Mouse (Mus musculus) liver, embryonic 12.5 days (tissue): ENCODE data around the gene Nr2f6. TPM values are rescaled to one million over a fixed set of nuclear protein-coding genes. Genes with fewer than 3 reads are reported as not detected.

Source experiments
- ATAC-seq: fragments of 200-750 bp; cut with Nextera tagmentation; 2 replicates; pipeline ENCODE4 v1.8.0; 2017; ENCODE audit warnings: moderate number of reproducible peaks, mild to moderate bottlenecking, moderate library complexity
- H3K27ac ChIP-seq: fragments of 300-500 bp; sonication (generic); 2 replicates; pipeline ENCODE4 v1.5.1; 2016; ENCODE audit warnings: mild to moderate bottlenecking
- H3K27me3 ChIP-seq: fragments of 300-500 bp; sonication (generic); replicated peaks from 2 replicates; pipeline ENCODE4 v1.6.1; 2016; ENCODE audit warnings: mild to moderate bottlenecking, moderate library complexity
- H3K36me3 ChIP-seq: fragments of 300-500 bp; sonication (generic); 2 replicates; pipeline ENCODE4 v1.6.1; 2016; ENCODE audit warnings: mild to moderate bottlenecking, moderate library complexity
- H3K4me1 ChIP-seq: fragments of 300-500 bp; sonication (generic); 2 replicates; pipeline ENCODE4 v1.6.1; 2016
- H3K4me2 ChIP-seq: fragments of 300-500 bp; sonication (generic); 2 replicates; pipeline ENCODE4 v1.6.1; 2016; ENCODE audit warnings: mild to moderate bottlenecking, moderate library complexity
- H3K4me3 ChIP-seq: fragments of 300-500 bp; sonication (generic); 2 replicates; pipeline ENCODE4 v1.5.1; 2016; ENCODE audit warnings: mild to moderate bottlenecking, moderate library complexity
- H3K9ac ChIP-seq: fragments of 300-500 bp; sonication (generic); 2 replicates; pipeline ENCODE4 v1.6.1; 2016; ENCODE audit warnings: mild to moderate bottlenecking, moderate library complexity
- H3K9me3 ChIP-seq: fragments of 300-500 bp; sonication (generic); replicated peaks from 2 replicates; pipeline ENCODE4 v1.6.1; 2016; ENCODE audit warnings: mild to moderate bottlenecking, moderate library complexity
- WGBS: fragments of 180-500 bp; shearing (Covaris S2); methylation state at CpG from one replicate; pipeline ENCODE4 v1.1.7; 2016; ENCODE audit not compliant: insufficient replicate concordance; 5-methylcytosine and 5-hydroxymethylcytosine counted together
- polyA plus RNA-seq: library from polyadenylated mRNA; unstranded; fragments of >200 nt; fragmentation: Nextera tagmentation; extraction: Ambion mirVana; gene quantifications from 2 replicates; pipeline ENCODE4 v1.2.1, GENCODE M21; 2016

Gene Nr2f6
- polyA plus RNA-seq, 1 experiment from 2014 or later, result 38.8 TPM

DNA sequence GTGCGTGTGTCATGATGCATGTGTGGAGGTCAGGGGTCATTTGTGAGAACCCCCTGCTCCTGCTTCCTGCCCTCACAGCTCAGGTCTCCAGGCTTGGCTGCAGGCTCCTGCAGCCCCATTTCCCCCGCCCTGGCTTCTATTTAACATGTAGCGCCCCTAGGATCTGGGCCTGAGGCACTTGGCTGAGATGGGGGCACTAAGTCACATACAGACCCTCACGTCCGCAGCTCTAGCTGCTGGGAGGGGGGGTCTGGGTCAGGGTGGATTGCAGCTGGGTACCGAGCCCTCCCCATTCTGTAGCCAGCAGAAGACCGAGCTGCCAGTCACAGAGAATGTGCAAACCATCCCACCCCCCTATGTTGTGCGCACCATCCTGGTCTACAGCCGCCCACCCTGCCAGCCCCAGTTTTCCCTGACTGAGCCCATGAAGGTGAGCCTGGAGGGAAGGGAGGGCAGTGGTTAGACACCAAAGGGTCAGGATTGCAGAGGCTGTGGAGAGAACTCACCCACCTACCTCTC, 20.7 kb upstream of the Nr2f6 start:
- Histone ChIP-seq H3K27me3 (no peaks in the 10 kb centered on the region), H3K9me3 (no peaks in the 10 kb centered on the region), H3K4me1 (peaks cover 35% of the 10 kb centered on the region), H3K4me2 (no peak overlapping the region), H3K9ac (no peak overlapping the region), H3K36me3 (peaks cover 51% of the 10 kb centered on the region), H3K27ac (no peak overlapping the region), H3K4me3 (no peak overlapping the region)
- ATAC-seq, result no peak
- WGBS, result 85% methylated on average over 9 of the region's 9 CpGs

DNA sequence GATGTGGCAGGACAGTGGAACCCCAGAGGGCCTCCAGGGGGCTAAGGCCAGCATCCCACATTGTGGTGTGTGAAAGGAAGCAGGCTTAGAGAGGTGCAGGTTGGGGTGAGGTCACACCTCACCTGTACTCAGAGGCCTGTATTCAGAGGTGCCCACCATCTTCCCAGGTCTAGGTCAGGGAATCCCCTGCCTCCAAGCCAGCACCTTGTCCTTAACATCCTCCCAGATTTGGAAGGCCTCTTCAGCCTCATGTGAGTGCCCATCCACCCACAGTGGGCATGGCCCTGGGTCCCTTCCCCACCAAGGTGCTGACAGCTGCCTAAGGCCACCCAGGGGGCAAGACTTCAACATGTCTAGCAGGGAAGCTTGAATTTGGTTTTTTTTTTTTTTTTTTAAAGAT, 19.7 kb upstream of the Nr2f6 start:
- Histone ChIP-seq H3K4me3 (no peak overlapping the region), H3K4me1 (peaks cover 30% of the 10 kb centered on the region), H3K9ac (no peak overlapping the region), H3K36me3 (peaks cover 43% of the 10 kb centered on the region), H3K4me2 (no peak overlapping the region), H3K27me3 (no peaks in the 10 kb centered on the region), H3K27ac (no peak overlapping the region), H3K9me3 (no peaks in the 10 kb centered on the region)
- no peak for ATAC-seq

DNA sequence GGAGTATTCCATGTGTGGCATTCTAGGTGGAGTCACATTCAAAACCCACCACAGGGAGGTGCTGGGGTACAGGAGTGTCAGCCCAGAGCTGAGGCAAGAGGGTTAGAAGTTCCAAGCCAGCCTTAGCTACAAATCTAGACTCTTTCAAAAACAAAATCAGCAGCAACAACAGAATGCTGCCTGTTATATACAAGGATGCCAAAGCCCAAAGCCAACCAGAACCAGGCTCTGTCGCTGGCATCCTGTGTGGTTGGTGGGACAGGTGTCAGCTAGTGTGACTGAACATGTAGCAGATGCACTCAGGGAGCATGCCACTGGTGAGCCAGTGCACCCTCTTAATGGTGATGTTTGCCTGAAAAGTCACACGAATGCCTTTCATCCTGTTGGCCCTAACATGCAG, 19.1 kb upstream of the Nr2f6 start:
- H3K36me3 ChIP-seq, result peaks cover 43% of the 10 kb centered on the region
- H3K27ac ChIP-seq, result no peak overlapping the region
- no peak overlapping the region for H3K4me3 ChIP-seq
- no peak overlapping the region for H3K4me2 ChIP-seq
- no peaks in the 10 kb centered on the region for H3K27me3 ChIP-seq
- H3K9ac ChIP-seq, result no peak overlapping the region
- WGBS, result 85% methylated on average over 2 of the region's 2 CpGs
- ATAC-seq, result no peak
- no peaks in the 10 kb centered on the region for H3K9me3 ChIP-seq
- peaks cover 35% of the 10 kb centered on the region for H3K4me1 ChIP-seq

DNA sequence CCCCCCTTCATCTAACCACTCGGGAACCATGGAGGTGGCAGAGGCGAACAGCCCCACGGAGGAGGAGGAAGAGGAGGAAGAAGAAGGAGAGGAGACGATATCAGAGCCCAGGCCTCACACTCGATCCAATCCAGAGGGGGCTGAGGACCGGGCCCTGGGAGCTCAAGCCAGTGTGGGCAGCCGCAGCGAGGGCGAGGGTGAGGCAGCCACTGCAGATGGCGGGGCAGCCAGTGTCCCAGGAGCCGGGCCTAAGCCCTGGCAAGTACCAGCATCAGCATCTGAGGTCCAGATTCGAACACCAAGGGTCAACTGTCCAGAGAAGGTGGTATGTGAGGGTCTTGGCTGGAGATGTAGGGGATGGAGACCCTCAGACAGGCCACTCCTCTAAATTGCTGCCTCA, 15.9 kb upstream of the Nr2f6 start:
- H3K36me3 ChIP-seq, result peaks cover 31% of the 10 kb centered on the region
- H3K4me1 ChIP-seq, result peaks cover 34% of the 10 kb centered on the region
- H3K9me3 ChIP-seq, result no peaks in the 10 kb centered on the region
- peak overlapping the region; percentile 91 for H3K4me3 ChIP-seq
- no peak for ATAC-seq
- no peaks in the 10 kb centered on the region for H3K27me3 ChIP-seq
- H3K9ac ChIP-seq, result peak overlapping the region; percentile 86
- peak overlapping the region; percentile 90 for H3K4me2 ChIP-seq
- 72% methylated on average over 12 of the region's 12 CpGs for WGBS
- no peak overlapping the region; the same call in 1 of the 2 replicates for H3K27ac ChIP-seq

DNA sequence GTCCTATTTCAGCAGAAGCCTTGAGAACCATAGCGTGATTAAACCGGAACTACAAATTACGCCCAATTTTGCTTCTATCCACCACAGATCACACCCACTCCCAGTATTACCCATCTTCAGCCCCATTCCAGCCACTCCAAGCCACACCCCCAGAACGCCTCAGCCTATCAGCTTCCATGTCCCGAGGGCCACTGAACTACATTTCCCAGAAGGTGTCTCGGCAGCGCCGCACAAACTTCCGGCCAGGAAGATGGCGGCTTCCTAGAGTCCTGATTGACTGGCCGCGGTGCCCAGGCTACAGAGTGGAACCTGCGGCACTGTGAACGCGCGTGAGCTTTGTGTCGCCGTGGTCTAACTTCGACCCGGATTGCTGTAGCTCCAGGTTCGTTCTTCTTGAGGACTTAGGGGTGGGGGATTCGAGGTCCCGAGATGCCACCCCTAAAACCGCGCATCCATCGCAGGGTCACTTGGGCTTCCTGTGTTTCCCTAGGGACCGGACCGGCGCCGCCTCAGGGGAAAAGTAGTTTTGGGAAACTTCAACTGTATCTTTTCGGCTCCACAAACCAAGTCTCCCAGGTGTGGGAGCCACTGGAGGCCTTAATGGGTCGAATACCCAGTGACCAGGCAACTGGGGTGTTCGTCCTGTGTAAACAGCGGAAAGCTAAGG, 15.0 kb upstream of the Nr2f6 start, which contains the start of gene Babam1:
Babam1 (plus strand) TSS at position 223 of the 667 bp plus-strand sequence.
- peak within 1 kb of the TSS; percentile 77 for H3K27ac ChIP-seq
- peak within 1 kb of the TSS; percentile 90 for H3K4me2 ChIP-seq
- H3K9ac ChIP-seq, result peak within 1 kb of the TSS; percentile 86
- no peaks in the 10 kb centered on the region for H3K9me3 ChIP-seq
- ATAC-seq, result peak; percentile 95
- peaks cover 35% of the 10 kb centered on the region for H3K4me1 ChIP-seq
- H3K36me3 ChIP-seq, result peaks cover 28% of the 10 kb centered on the region
- no peaks in the 10 kb centered on the region for H3K27me3 ChIP-seq
- peak within 1 kb of the TSS; percentile 91 for H3K4me3 ChIP-seq
- under 1% methylated on average over 34 of the region's 34 CpGs for WGBS

DNA sequence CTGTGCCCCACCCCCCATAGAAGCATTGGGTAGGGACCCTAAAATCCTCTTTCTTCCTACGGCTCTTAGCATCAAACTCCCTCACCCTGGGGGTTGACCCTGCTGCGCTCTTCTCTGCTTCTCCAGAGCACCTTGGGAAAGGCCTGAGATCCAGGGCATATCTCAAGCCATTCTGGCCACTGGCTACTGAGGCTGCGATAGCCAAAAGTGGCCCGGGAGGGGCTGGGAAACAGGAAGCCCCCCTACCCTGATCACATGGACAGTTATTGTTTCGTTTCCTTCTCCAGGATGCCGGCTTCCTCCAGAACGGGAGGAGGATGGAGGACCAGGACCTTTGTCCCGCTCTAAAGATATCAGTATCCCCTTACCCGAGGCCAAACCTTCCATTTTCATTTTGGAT, 13.9 kb upstream of the Nr2f6 start, which contains the start of gene Ushbp1:
Ushbp1 (minus strand) TSS at position 174 of the 400 bp plus-strand sequence.
- peaks cover 24% of the 10 kb centered on the region for H3K36me3 ChIP-seq
- no peak for ATAC-seq
- no peaks in the 10 kb centered on the region for H3K27me3 ChIP-seq
- H3K9me3 ChIP-seq, result no peaks in the 10 kb centered on the region
- peaks cover 35% of the 10 kb centered on the region for H3K4me1 ChIP-seq
- H3K4me2 ChIP-seq, result peak within 1 kb of the TSS; percentile 90
- peak within 1 kb of the TSS; percentile 91 for H3K4me3 ChIP-seq
- H3K27ac ChIP-seq, result peak within 1 kb of the TSS; percentile 77
- peak within 1 kb of the TSS; percentile 86 for H3K9ac ChIP-seq
- 59% methylated on average over 9 of the region's 9 CpGs for WGBS

DNA sequence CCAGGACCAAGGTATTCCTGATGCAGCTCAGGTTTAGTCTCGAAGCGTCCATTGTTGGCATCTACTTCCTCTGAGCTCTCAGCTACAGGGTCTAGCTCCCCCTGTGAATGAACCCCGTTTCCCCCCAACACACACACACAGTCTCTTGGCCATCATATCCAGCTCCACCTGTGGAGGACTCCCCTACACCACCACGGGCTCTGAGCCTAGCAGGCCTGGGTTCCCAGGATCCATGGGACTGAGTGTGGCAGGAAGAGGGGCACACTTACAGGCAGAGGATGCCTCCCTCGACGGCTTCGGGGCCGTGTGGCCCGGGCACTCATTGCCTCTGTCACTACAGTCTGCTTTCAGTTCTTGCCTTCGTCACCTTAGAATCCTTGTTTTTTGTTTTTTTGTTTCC, 13.3 kb upstream of the Nr2f6 start:
- no peak for ATAC-seq
- Histone ChIP-seq H3K9me3 (no peaks in the 10 kb centered on the region), H3K4me2 (peak overlapping the region; percentile 19; the same call in 1 of the 2 replicates), H3K9ac (no peak overlapping the region), H3K27ac (no peak overlapping the region), H3K4me3 (no peak overlapping the region), H3K27me3 (no peaks in the 10 kb centered on the region), H3K36me3 (peaks cover 19% of the 10 kb centered on the region), H3K4me1 (peaks cover 35% of the 10 kb centered on the region)
- 67% methylated on average over 10 of the region's 10 CpGs for WGBS

DNA sequence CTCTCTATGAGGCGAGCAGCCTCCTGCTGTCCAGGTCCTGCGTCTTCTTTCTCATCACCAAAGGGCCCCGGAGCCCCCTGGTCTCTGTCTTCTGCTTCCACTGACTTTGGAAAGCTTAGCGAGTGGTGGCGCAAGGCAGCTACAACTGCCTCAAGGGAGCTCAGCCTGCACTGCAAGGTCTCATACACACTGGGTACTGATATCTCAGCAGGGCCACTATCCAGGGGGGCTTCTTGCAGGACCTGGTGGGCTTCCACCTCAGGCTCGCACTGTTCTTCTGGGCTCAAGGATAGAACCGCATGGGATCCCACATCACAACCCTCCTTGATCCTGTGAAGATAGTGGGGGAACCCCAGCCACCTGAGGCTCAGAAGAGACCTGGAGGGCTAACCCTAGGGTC, 12.7 kb upstream of the Nr2f6 start:
- H3K27ac ChIP-seq, result no peak overlapping the region

DNA sequence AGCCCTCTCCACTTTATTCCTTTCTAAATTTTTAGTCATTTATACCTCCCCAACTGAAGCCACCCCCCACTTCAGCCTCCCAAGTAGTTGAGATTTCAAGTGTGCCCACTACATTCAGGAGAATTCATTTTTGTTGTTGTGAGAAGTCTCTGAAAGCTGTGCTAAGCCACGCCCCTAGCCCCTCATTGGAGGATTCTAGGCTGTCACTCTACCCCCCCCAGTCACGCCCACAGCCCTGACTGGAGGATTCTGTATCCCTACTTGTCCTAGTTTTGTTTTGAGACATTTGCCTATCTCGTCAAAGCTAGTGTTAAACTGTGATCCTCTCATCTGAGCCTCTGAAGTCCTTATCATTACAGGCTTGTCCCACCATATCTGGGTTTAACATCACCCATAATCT, 11.1 kb upstream of the Nr2f6 start:
- ATAC-seq, result no peak

More for the DNA sequence above, 12.7 kb upstream of the Nr2f6 start:
- no peaks in the 10 kb centered on the region for H3K27me3 ChIP-seq
- no peak overlapping the region for H3K9ac ChIP-seq
- H3K4me2 ChIP-seq, result peak overlapping the region; percentile 3; the same call in 1 of the 2 replicates
- peaks cover 35% of the 10 kb centered on the region for H3K4me1 ChIP-seq
- peaks cover 14% of the 10 kb centered on the region for H3K36me3 ChIP-seq
- H3K4me3 ChIP-seq, result no peak overlapping the region
- no peak for ATAC-seq
- H3K9me3 ChIP-seq, result no peaks in the 10 kb centered on the region
- WGBS, result 72% methylated on average over 7 of the region's 7 CpGs

DNA sequence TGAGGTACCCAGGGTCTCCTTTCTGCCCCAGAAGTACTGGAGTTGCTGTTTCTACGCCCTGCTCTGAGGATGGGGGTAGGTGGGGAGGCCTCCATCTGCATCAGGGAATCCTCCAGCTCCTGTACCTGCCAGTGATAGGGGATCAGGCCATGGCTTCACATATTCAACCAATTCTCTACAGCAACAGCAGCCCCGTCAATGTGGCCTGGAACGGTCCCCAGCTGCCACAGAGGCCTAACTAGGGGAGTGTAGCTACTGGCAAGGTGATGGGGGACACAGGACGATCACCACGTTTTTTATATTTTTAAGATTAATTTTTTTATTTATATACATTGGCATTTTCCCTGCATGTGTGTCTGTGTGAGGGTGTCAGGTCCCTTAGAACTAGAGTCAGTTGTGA, 10.6 kb upstream of the Nr2f6 start:
- WGBS, result 59% methylated on average over 5 of the region's 5 CpGs
- Histone ChIP-seq H3K9me3 (no peaks in the 10 kb centered on the region), H3K36me3 (no peaks in the 10 kb centered on the region), H3K9ac (no peak overlapping the region), H3K4me2 (no peak overlapping the region), H3K27me3 (no peaks in the 10 kb centered on the region), H3K4me1 (peaks cover 29% of the 10 kb centered on the region), H3K4me3 (no peak overlapping the region), H3K27ac (no peak overlapping the region)
- ATAC-seq, result no peak

More for the DNA sequence above, 11.1 kb upstream of the Nr2f6 start:
- Histone ChIP-seq H3K4me3 (0 out of 2 replicates have a peak overlapping the region, but pooled peaks have one; percentile 5), H3K4me1 (peaks cover 34% of the 10 kb centered on the region), H3K27me3 (no peaks in the 10 kb centered on the region), H3K4me2 (peak overlapping the region; percentile 49), H3K27ac (no peak overlapping the region), H3K9me3 (no peaks in the 10 kb centered on the region), H3K36me3 (no peaks in the 10 kb centered on the region), H3K9ac (no peak overlapping the region)
- 13% methylated on average over 3 of the region's 3 CpGs for WGBS

DNA sequence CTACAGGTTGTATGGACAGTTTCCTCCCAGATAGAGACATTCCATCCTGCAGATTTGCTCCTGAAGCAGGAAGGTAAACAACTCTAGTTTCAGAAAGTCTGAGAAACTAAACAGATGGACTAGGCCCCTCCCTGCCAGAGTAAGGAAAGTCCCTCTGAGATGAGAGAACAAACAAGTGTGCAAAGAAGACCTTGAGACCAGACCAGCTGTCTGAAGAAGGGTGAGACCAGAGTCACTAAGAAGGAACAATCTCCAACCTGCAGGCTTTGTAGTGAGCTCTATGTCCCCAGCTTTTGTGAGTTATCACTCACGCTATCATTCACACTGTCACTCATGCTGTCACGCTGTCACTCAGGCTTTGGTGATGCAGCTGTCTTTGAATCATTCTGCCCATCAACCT, 9.9 kb upstream of the Nr2f6 start:
- Histone ChIP-seq H3K4me3 (no peak overlapping the region), H3K36me3 (no peaks in the 10 kb centered on the region), H3K27ac (no peak overlapping the region), H3K9ac (no peak overlapping the region), H3K27me3 (no peaks in the 10 kb centered on the region), H3K4me1 (peaks cover 26% of the 10 kb centered on the region), H3K9me3 (no peaks in the 10 kb centered on the region), H3K4me2 (no peak overlapping the region)
- no peak for ATAC-seq
- WGBS, result 66% methylated on average over 2 of the region's 2 CpGs

DNA sequence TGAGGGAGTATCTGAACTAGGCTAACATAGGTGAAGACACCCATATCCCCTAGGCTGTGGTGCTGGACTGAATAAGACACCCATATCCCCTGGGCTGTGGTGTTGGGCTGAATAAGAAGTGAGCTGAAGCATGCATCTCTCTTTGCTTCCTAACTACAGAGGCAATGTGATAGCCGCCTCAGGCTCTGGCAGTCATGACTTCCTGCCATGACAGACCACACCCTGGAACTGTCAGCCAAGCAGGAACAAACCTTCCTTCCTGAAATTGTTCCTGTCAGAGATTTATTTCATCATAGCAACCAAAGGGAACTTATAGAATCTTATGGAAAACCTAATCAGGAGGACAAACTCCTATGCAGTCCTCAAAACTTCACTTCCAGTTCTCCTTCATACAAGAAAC, 6.5 kb upstream of the Nr2f6 start:
- no peak for ATAC-seq
- H3K36me3 ChIP-seq, result no peaks in the 10 kb centered on the region
- WGBS, result 35% methylated on average over 1 of the region's 1 CpGs

More for the DNA sequence above, 6.5 kb upstream of the Nr2f6 start:
- Histone ChIP-seq H3K9ac (no peak overlapping the region), H3K4me1 (peaks cover 11% of the 10 kb centered on the region), H3K27ac (no peak overlapping the region), H3K27me3 (peaks cover under 1% of the 10 kb centered on the region; the same call in 1 of the 2 replicates), H3K9me3 (no peaks in the 10 kb centered on the region), H3K4me2 (no peak overlapping the region), H3K4me3 (no peak overlapping the region)
